In genomic region chrX:56456379-56456778, GRCm38 (mm10) we compare ENCODE assay signal across 8 mouse cellular contexts. TPM values are rescaled to one million over a fixed set of nuclear protein-coding genes. Genes with fewer than 3 reads are reported as not detected.
A peak's percentile ranks its signal among the peaks of the same experiment; 100 is the strongest.
DNase-seq lines count a peak whose midpoint lies in the region; ATAC-seq lines count a peak whose summit lies in the region.

No protein-coding gene starts in this region.

- WGBS in stomach, embryonic 15.5 days = 22% methylated on average over 8 of the region's 8 CpGs

- no peaks in the 10 kb centered on the region for H3K9me3 ChIP-seq in stomach, embryonic 15.5 days

- no peaks in the 10 kb centered on the region for H3K36me3 ChIP-seq in stomach, embryonic 15.5 days

- H3K9ac ChIP-seq in stomach, embryonic 15.5 days = no peak overlapping the region

- H3K27ac ChIP-seq in stomach, embryonic 15.5 days = peak overlapping the region; percentile 67

- H3K4me3 ChIP-seq in stomach, embryonic 15.5 days (replicated peaks) = peak overlapping the region; percentile 55

- DNase-seq in cerebellum, postnatal 14 days = peak; percentile 12 to 22
- DNase-seq in cerebellum, postnatal 4 days (ENCODE audit: low spot score in 2 of 2) = no peak
- DNase-seq in ovary, adult 18-20 months (ENCODE audit: low spot score) = peak; percentile 5
- DNase-seq in ovary, postnatal 10 days (ENCODE audit: low spot score) = no peak
- DNase-seq in liver = peak; percentile 56
- DNase-seq in right cerebral cortex, postnatal 4 days = no peak

- no peaks in the 10 kb centered on the region for H3K27me3 ChIP-seq in stomach, embryonic 15.5 days (replicated peaks)

- H3K4me2 ChIP-seq in stomach, embryonic 15.5 days = peak overlapping the region; percentile 50

- peak; percentile 47 for ATAC-seq in erythroid progenitor cell, adult 5-6 weeks (replicated peaks; ENCODE audit: low FRiP score, poor library complexity, severe bottlenecking)
- ATAC-seq in stomach, embryonic 15.5 days (ENCODE audit: insufficient read depth, low FRiP score, low read depth) = peak; percentile 23; the same call in 1 of the 2 replicates

- H3K4me1 ChIP-seq in stomach, embryonic 15.5 days = no peaks in the 10 kb centered on the region

RNA-seq across cellular contexts. Expression of gene Ints6l, which starts 1.7 kb away (rescaled TPM):
- 223 and 328 TPM in 2 replicates for total RNA-seq in erythroid progenitor cell, adult 5-6 weeks (2015; ENCODE audit: low replicate concordance)
- total RNA-seq in erythroid progenitor cell, adult 5-6 weeks (2017; ENCODE audit: low replicate concordance) = 124 and 128 TPM in 2 replicates
- polyA plus RNA-seq in stomach, embryonic 15.5 days (2015; fragmentation: Nextera tagmentation; extraction: Ambion mirVana) = 25.3 and 25.5 TPM in 2 replicates

RNA-seq across cellular contexts. Expression of gene Gm2174, which starts 8.6 kb away (rescaled TPM):
- total RNA-seq in erythroid progenitor cell, adult 5-6 weeks (2015; ENCODE audit: low replicate concordance) = not detected in 2 replicates
- total RNA-seq in erythroid progenitor cell, adult 5-6 weeks (2017; ENCODE audit: low replicate concordance) = 2.3 and 23.6 TPM in 2 replicates
- polyA plus RNA-seq in stomach, embryonic 15.5 days (2015; fragmentation: Nextera tagmentation; extraction: Ambion mirVana) = 1.2 and 4.2 TPM in 2 replicates

Comparison
In these comparisons a context has a peak if more than half of its experiments do, and no peak if none do; other contexts are left out.
1. DNase-seq: peak in cerebellum, postnatal 14 days (2 of 2), ovary, adult 18-20 months (single experiment) and liver (single experiment); none in cerebellum, postnatal 4 days (0 of 2), ovary, postnatal 10 days (single experiment) and right cerebral cortex, postnatal 4 days (single experiment).